7 mouse cellular contexts compared by ENCODE assay signal in genomic region chr3:36552406-36553047, GRCm38 (mm10). TPM values are rescaled to one million over a fixed set of nuclear protein-coding genes. Genes with fewer than 3 reads are reported as not detected.
A peak's percentile ranks its signal among the peaks of the same experiment; 100 is the strongest.
DNase-seq lines count a peak whose midpoint lies in the region; ATAC-seq and TF ChIP-seq lines count a peak whose summit lies in the region.

Exosc9 (plus strand) TSS chr3:36552606.

- TF ChIP-seq POLR2A in kidney, adult 2 months (IDR thresholded peaks at IDR 0.05; ENCODE audit: low read depth, low read length): peak; percentile 6
- TF ChIP-seq POLR2A in spleen, adult 2 months (IDR thresholded peaks at IDR 0.05; ENCODE audit: low read depth, low read length): peak; percentile 6

- DNase-seq in adrenal gland, postnatal 14 days: peak; percentile 98
- DNase-seq in embryonic facial prominence, embryonic 11.5 days (ENCODE audit: low spot score): peak; percentile 93
- peak; percentile 99 for DNase-seq in heart, adult 11 months
- peak; percentile 96 for DNase-seq in kidney, adult 2 months
- peak; percentile 66 to 91 for DNase-seq in spleen, adult 2 months (ENCODE audit: low read depth in 1 of 2, low spot score in 2 of 2)

- peak within 1 kb of the TSS; percentile 62 for H3K4me2 ChIP-seq in embryonic facial prominence, embryonic 11.5 days (ENCODE audit: low read depth, low read length)
- peak within 1 kb of the TSS; percentile 73 for H3K4me2 ChIP-seq in limb, embryonic 12.5 days
- peak within 1 kb of the TSS; percentile 82 for H3K4me2 ChIP-seq in midbrain, embryonic 15.5 days

- H3K9me3 ChIP-seq in embryonic facial prominence, embryonic 11.5 days (replicated peaks; ENCODE audit: control insufficient read depth, low read length): no peaks in the 10 kb centered on the region
- H3K9me3 ChIP-seq in limb, embryonic 12.5 days: no peaks in the 10 kb centered on the region
- no peaks in the 10 kb centered on the region for H3K9me3 ChIP-seq in midbrain, embryonic 15.5 days

- H3K36me3 ChIP-seq in embryonic facial prominence, embryonic 11.5 days (replicated peaks; ENCODE audit: control insufficient read depth, insufficient read depth, low read depth, low read length): peaks cover 2% of the 10 kb centered on the region; the same call in 1 of the 2 replicates
- H3K36me3 ChIP-seq in kidney, adult 2 months (ENCODE audit: control insufficient read depth, insufficient read depth, low read length): peaks cover 8% of the 10 kb centered on the region
- H3K36me3 ChIP-seq in limb, embryonic 12.5 days: peaks cover 38% of the 10 kb centered on the region
- H3K36me3 ChIP-seq in midbrain, embryonic 15.5 days (replicated peaks): peaks cover 27% of the 10 kb centered on the region
- peaks cover 4% of the 10 kb centered on the region; the same call in 1 of the 2 replicates for H3K36me3 ChIP-seq in spleen, adult 2 months (ENCODE audit: control insufficient read depth, insufficient read depth, low read length)

- no peaks in the 10 kb centered on the region for H3K27me3 ChIP-seq in embryonic facial prominence, embryonic 11.5 days (ENCODE audit: control insufficient read depth, insufficient read depth, low read length)
- H3K27me3 ChIP-seq in kidney, adult 2 months (replicated peaks; ENCODE audit: control insufficient read depth, insufficient read depth, low read length): no peaks in the 10 kb centered on the region
- no peaks in the 10 kb centered on the region for H3K27me3 ChIP-seq in limb, embryonic 12.5 days
- H3K27me3 ChIP-seq in midbrain, embryonic 15.5 days (replicated peaks): no peaks in the 10 kb centered on the region
- H3K27me3 ChIP-seq in spleen, adult 2 months (ENCODE audit: control insufficient read depth, insufficient read depth, low read length): no peaks in the 10 kb centered on the region

- TF ChIP-seq CTCF in kidney, adult 2 months (conservative IDR thresholded peaks at IDR 0.05; ENCODE audit: insufficient read depth, insufficient read length, low read depth, low read length): no peak
- no peak for TF ChIP-seq CTCF in spleen, adult 2 months (IDR thresholded peaks at IDR 0.05; ENCODE audit: extremely low read depth, insufficient read depth, insufficient read length, insufficient replicate concordance)

- no peaks in the 10 kb centered on the region for H3K4me1 ChIP-seq in embryonic facial prominence, embryonic 11.5 days (ENCODE audit: control insufficient read depth, insufficient read depth, low read length)
- H3K4me1 ChIP-seq in kidney, adult 2 months (ENCODE audit: control insufficient read depth, insufficient read depth, low read length): no peaks in the 10 kb centered on the region
- H3K4me1 ChIP-seq in limb, embryonic 12.5 days (replicated peaks): peaks cover 6% of the 10 kb centered on the region; the same call in 1 of the 2 replicates
- H3K4me1 ChIP-seq in midbrain, embryonic 15.5 days: peaks cover 19% of the 10 kb centered on the region
- peaks cover 4% of the 10 kb centered on the region; the same call in 1 of the 2 replicates for H3K4me1 ChIP-seq in spleen, adult 2 months (ENCODE audit: control insufficient read depth, insufficient read depth, insufficient read length)

- WGBS in embryonic facial prominence, embryonic 11.5 days: under 1% methylated on average over 39 of the region's 39 CpGs
- under 1% methylated on average over 39 of the region's 39 CpGs for WGBS in kidney, adult 2 months
- under 1% methylated on average over 39 of the region's 39 CpGs for WGBS in limb, embryonic 12.5 days
- under 1% methylated on average over 39 of the region's 39 CpGs for WGBS in midbrain, embryonic 15.5 days
- under 1% methylated on average over 39 of the region's 39 CpGs for WGBS in spleen, adult 2 months

- 0 out of 2 replicates have a peak within 1 kb of the TSS, but pooled peaks have one; percentile 3 for H3K27ac ChIP-seq in embryonic facial prominence, embryonic 11.5 days (replicated peaks; ENCODE audit: low read depth, low read length)
- no peak within 1 kb of the TSS for H3K27ac ChIP-seq in kidney, adult 2 months (ENCODE audit: insufficient read depth, low read depth, low read length)
- no peak within 1 kb of the TSS for H3K27ac ChIP-seq in limb, embryonic 12.5 days
- H3K27ac ChIP-seq in midbrain, embryonic 15.5 days: peak within 1 kb of the TSS; percentile 79
- H3K27ac ChIP-seq in spleen, adult 2 months (ENCODE audit: insufficient read depth, low read length): no peak within 1 kb of the TSS

- H3K9ac ChIP-seq in embryonic facial prominence, embryonic 11.5 days (replicated peaks; ENCODE audit: low read length): peak within 1 kb of the TSS; percentile 81
- peak within 1 kb of the TSS; percentile 75 for H3K9ac ChIP-seq in limb, embryonic 12.5 days (replicated peaks)
- peak within 1 kb of the TSS; percentile 41 for H3K9ac ChIP-seq in midbrain, embryonic 15.5 days

- ATAC-seq in embryonic facial prominence, embryonic 11.5 days (replicated peaks; ENCODE audit: insufficient number of reproducible peaks, low FRiP score, low TSS enrichment, low read depth): peak; percentile 94
- ATAC-seq in limb, embryonic 12.5 days (ENCODE audit: insufficient number of reproducible peaks, insufficient read depth, low FRiP score, low TSS enrichment, low read depth): peak; percentile 94
- peak; percentile 98 for ATAC-seq in midbrain, embryonic 15.5 days (replicated peaks)

- H3K4me3 ChIP-seq in embryonic facial prominence, embryonic 11.5 days (ENCODE audit: low read depth, low read length): peak within 1 kb of the TSS; percentile 86
- peak within 1 kb of the TSS; percentile 87 for H3K4me3 ChIP-seq in kidney, adult 2 months (ENCODE audit: insufficient read depth, low read depth, low read length)
- H3K4me3 ChIP-seq in limb, embryonic 12.5 days (replicated peaks): peak within 1 kb of the TSS; percentile 91
- peak within 1 kb of the TSS; percentile 50 for H3K4me3 ChIP-seq in midbrain, embryonic 15.5 days
- H3K4me3 ChIP-seq in spleen, adult 2 months (ENCODE audit: extremely low read depth, insufficient read depth, insufficient read length): peak within 1 kb of the TSS; percentile 84

RNA-seq across cellular contexts. Expression of gene Exosc9, which starts in this region (rescaled TPM):
- total RNA-seq in adrenal gland, postnatal 14 days (2021): 30.2 and 32.9 TPM in 2 replicates
- polyA plus RNA-seq in embryonic facial prominence, embryonic 11.5 days (2014; fragmentation: Nextera tagmentation; extraction: Ambion mirVana): 89.1 and 90.5 TPM in 2 replicates
- 9.0 and 9.8 TPM in 2 replicates for polyA plus RNA-seq in kidney, adult 2 months (2012; rRNA removed)
- 65.9 and 69.9 TPM in 2 replicates for polyA plus RNA-seq in limb, embryonic 12.5 days (2016; fragmentation: Nextera tagmentation; extraction: Ambion mirVana)
- 79.4 and 82.0 TPM in 2 replicates for polyA plus RNA-seq in midbrain, embryonic 15.5 days (2015; fragmentation: Nextera tagmentation; extraction: Ambion mirVana)
- 3.7 and 3.9 TPM in 2 replicates for polyA plus RNA-seq in spleen, adult 2 months (2012; rRNA removed)

Comparison
In these comparisons a context has a peak if more than half of its experiments do, and no peak if none do; other contexts are left out.
1. H3K27ac ChIP-seq: peak in embryonic facial prominence, embryonic 11.5 days (single experiment) and midbrain, embryonic 15.5 days (single experiment); none in kidney, adult 2 months (single experiment), limb, embryonic 12.5 days (single experiment) and spleen, adult 2 months (single experiment).
2. Peak in every context shown above with its lines, with median percentiles within 50 percentile points of each other: DNase-seq, ATAC-seq, H3K4me2 ChIP-seq, H3K4me3 ChIP-seq and H3K9ac ChIP-seq.